Mouse (Mus musculus) CH12.LX (cell line): ENCODE results near the gene Smoc1. TPM values are rescaled to one million over a fixed set of nuclear protein-coding genes. Genes with fewer than 3 reads are reported as not detected.

ENCODE experiments used
- DNase-seq: peaks from one replicate; pipeline ENCODE4 v3.0.0-alpha.2; 2013; ENCODE audit errors: extremely low read depth
- H3K27ac ChIP-seq: 2 replicates; pipeline ENCODE4 v1.5.1; 2012; ENCODE audit warnings: low read depth, mild to moderate bottlenecking, control low read depth, moderate library complexity; ENCODE audit not compliant: insufficient read depth
- H3K27me3 ChIP-seq: replicated peaks from 2 replicates; pipeline ENCODE3; 2012; ENCODE audit warnings: inconsistent platforms
- H3K36me3 ChIP-seq, 2 experiments: replicated peaks in 1 of 2; 2 replicates each; pipeline versions ENCODE3 to v1.6.1; 2012; ENCODE audit warnings: inconsistent platforms in 1 of 2, low read length in 1 of 2, mild to moderate bottlenecking in 1 of 2, mixed read lengths in 1 of 2, moderate library complexity in 1 of 2; ENCODE audit not compliant: control insufficient read depth in 1 of 2, insufficient read depth in 1 of 2
- H3K4me1 ChIP-seq, 2 experiments: 2 replicates each; pipeline ENCODE4 v1.6.1; 2012; ENCODE audit warnings: inconsistent platforms in 1 of 2, moderate library complexity in 1 of 2; ENCODE audit not compliant: insufficient read depth in 2 of 2, control insufficient read depth in 1 of 2
- H3K4me2 ChIP-seq: 2 replicates; pipeline ENCODE4 v1.6.1; 2012; ENCODE audit warnings: low read depth, mild to moderate bottlenecking, control low read depth; ENCODE audit not compliant: poor library complexity, insufficient read depth, severe bottlenecking
- H3K4me3 ChIP-seq, 3 experiments: fragments of 150-350 bp in 1 of 3; sonication (generic) in 1 of 3; replicated peaks in 1 of 3; 2 replicates each; pipeline versions ENCODE3 to v1.5.1; 2011 to 2012; ENCODE audit warnings: low read depth in 2 of 3, low read length in 2 of 3, mild to moderate bottlenecking in 2 of 3, moderate library complexity in 2 of 3, control low read depth in 1 of 3, improper control_type of control experiment in 1 of 3, inconsistent platforms in 1 of 3, mixed read lengths in 1 of 3; ENCODE audit not compliant: poor library complexity in 1 of 3
- H3K79me2 ChIP-seq: replicated peaks from 2 replicates; pipeline ENCODE4 v1.6.1; 2012; ENCODE audit warnings: mild to moderate bottlenecking, moderate library complexity; ENCODE audit not compliant: control insufficient read depth, poor library complexity, insufficient read depth, severe bottlenecking; ENCODE audit errors: extremely low read depth
- H3K9ac ChIP-seq: 2 replicates; pipeline ENCODE4 v1.6.1; 2012; ENCODE audit warnings: low read depth, mild to moderate bottlenecking, control low read depth, moderate library complexity; ENCODE audit not compliant: insufficient read depth
- H3K9me3 ChIP-seq: replicated peaks from 2 replicates; pipeline ENCODE3; 2012; ENCODE audit warnings: low read length, inconsistent platforms, mixed read lengths
- CHD1 ChIP-seq: IDR thresholded peaks from 2 replicates; pipeline ENCODE4 v1.6.1; 2012; ENCODE audit warnings: low read depth, low read length, improper control_type of control experiment, inconsistent platforms
- CHD2 ChIP-seq: IDR thresholded peaks from 2 replicates; pipeline ENCODE4 v1.6.1; 2011; ENCODE audit warnings: low read length, improper control_type of control experiment
- CTCF ChIP-seq, 2 experiments: IDR thresholded peaks in 1 of 2; conservative IDR thresholded peaks in 1 of 2; 2 replicates each; pipeline ENCODE4 v1.5.1; 2011 to 2012; ENCODE audit warnings: low read depth in 2 of 2, low read length in 2 of 2, improper control_type of control experiment in 1 of 2, inconsistent platforms in 1 of 2, mild to moderate bottlenecking in 1 of 2, moderate library complexity in 1 of 2
- ELF1 ChIP-seq: IDR thresholded peaks from 2 replicates; pipeline ENCODE4 v1.6.1; 2014; ENCODE audit warnings: low read depth, mild to moderate bottlenecking, inconsistent platforms, low read length, improper control_type of control experiment
- EP300 ChIP-seq: IDR thresholded peaks from 2 replicates; pipeline ENCODE4 v1.6.1; 2011; ENCODE audit warnings: low read length, improper control_type of control experiment
- ETS1 ChIP-seq: conservative IDR thresholded peaks from 2 replicates; pipeline ENCODE4 v1.6.1; 2012; ENCODE audit warnings: low read depth, mild to moderate bottlenecking, inconsistent platforms, low read length, improper control_type of control experiment, moderate library complexity
- GABPA ChIP-seq: IDR thresholded peaks from 2 replicates; pipeline ENCODE4 v1.6.1; 2012; ENCODE audit warnings: low read depth, low read length, improper control_type of control experiment, inconsistent platforms; ENCODE audit not compliant: insufficient replicate concordance
- HCFC1 ChIP-seq: IDR thresholded peaks from 2 replicates; pipeline ENCODE4 v1.6.1; 2012; ENCODE audit warnings: low read depth, mild to moderate bottlenecking, inconsistent platforms, low read length, improper control_type of control experiment
- JUN ChIP-seq: IDR thresholded peaks from 2 replicates; pipeline ENCODE4 v1.6.1; 2011; ENCODE audit warnings: low read depth, mild to moderate bottlenecking, low read length, improper control_type of control experiment, moderate library complexity; ENCODE audit not compliant: insufficient read depth
- JUND ChIP-seq: conservative IDR thresholded peaks from 2 replicates; pipeline ENCODE4 v1.6.1; 2011; ENCODE audit warnings: low read depth, low read length, improper control_type of control experiment
- MAFK ChIP-seq: IDR thresholded peaks from 2 replicates; pipeline ENCODE4 v1.6.1; 2011; ENCODE audit warnings: low read length, improper control_type of control experiment; ENCODE audit not compliant: insufficient replicate concordance
- MAX ChIP-seq: IDR thresholded peaks from 2 replicates; pipeline ENCODE4 v1.6.1; 2011; ENCODE audit warnings: low read length, improper control_type of control experiment
- MAZ ChIP-seq: IDR thresholded peaks from 2 replicates; pipeline ENCODE4 v1.6.1; 2012; ENCODE audit warnings: low read depth, mild to moderate bottlenecking, inconsistent platforms, low read length, improper control_type of control experiment, moderate library complexity
- MEF2A ChIP-seq: IDR thresholded peaks from 2 replicates; pipeline ENCODE4 v1.6.1; 2014; ENCODE audit warnings: low read depth, mild to moderate bottlenecking, inconsistent platforms, low read length, improper control_type of control experiment, borderline replicate concordance
- MXI1 ChIP-seq: IDR thresholded peaks from 2 replicates; pipeline ENCODE4 v1.6.1; 2011; ENCODE audit warnings: mild to moderate bottlenecking, low read depth, low read length, improper control_type of control experiment
- MYC ChIP-seq: IDR thresholded peaks from 2 replicates; pipeline ENCODE4 v1.6.1; 2011; ENCODE audit warnings: low read depth, mild to moderate bottlenecking, improper control_type of control experiment, low read length
- SIN3A ChIP-seq: IDR thresholded peaks from 2 replicates; pipeline ENCODE4 v1.6.1; 2012; ENCODE audit warnings: low read length, improper control_type of control experiment, inconsistent platforms
- TBP ChIP-seq: conservative IDR thresholded peaks from 2 replicates; pipeline ENCODE4 v1.6.1; 2011; ENCODE audit warnings: low read depth, low read length, improper control_type of control experiment
- TCF12 ChIP-seq: IDR thresholded peaks from 2 replicates; pipeline ENCODE4 v1.6.1; 2014; ENCODE audit warnings: low read depth, mild to moderate bottlenecking, inconsistent platforms, low read length, improper control_type of control experiment
- USF1 ChIP-seq: IDR thresholded peaks from 2 replicates; pipeline ENCODE4 v1.6.1; 2014; ENCODE audit warnings: low read depth, mild to moderate bottlenecking, inconsistent platforms, low read length, improper control_type of control experiment
- USF2 ChIP-seq: conservative IDR thresholded peaks from 2 replicates; pipeline ENCODE4 v1.6.1; 2011; ENCODE audit warnings: low read depth, low read length, improper control_type of control experiment
- ZC3H11A ChIP-seq: IDR thresholded peaks from 2 replicates; pipeline ENCODE4 v1.6.1; 2012; ENCODE audit warnings: low read depth, mild to moderate bottlenecking, inconsistent platforms, low read length, improper control_type of control experiment
- ZMIZ1 ChIP-seq: IDR thresholded peaks from 2 replicates; pipeline ENCODE4 v1.6.1; 2012; ENCODE audit warnings: low read depth, mild to moderate bottlenecking, inconsistent platforms, low read length, improper control_type of control experiment
- ZNF384 ChIP-seq: IDR thresholded peaks from 2 replicates; pipeline ENCODE4 v1.6.1; 2012; ENCODE audit warnings: low read depth, low read length, improper control_type of control experiment, inconsistent platforms
- dilution Hi-C: fragments of 300-500 bp; cut with MboI; formaldehyde crosslinking; loops from 2 replicates; pipeline ENCODE4 v1.14.3; 2020; ENCODE audit warnings: low sequenced_read_pairs; ENCODE audit not compliant: extremely low pct_unique_long_range_greater_than_20kb, extremely low pct_ligation_motif_present
- in situ Hi-C: fragments of 300-500 bp; cut with MboI; formaldehyde crosslinking; loops from 3 replicates; pipeline ENCODE4 v1.14.3; 2019; ENCODE audit warnings: low sequenced_read_pairs, low pct_ligation_motif_present, low pct_unique_long_range_greater_than_20kb, mixed read lengths
- polyA plus RNA-seq: library from polyadenylated mRNA; unstranded; fragments of >175 nt; gene quantifications from 2 replicates; pipeline ENCODE4 v1.2.1, GENCODE M21; 2012; ENCODE audit warnings: low read depth; ENCODE audit not compliant: insufficient read length
- total RNA-seq, 2 experiments: library from RNA; depleted of rRNA; stranded (reverse); fragments of 300-350 nt in 1 of 2; fragments of >200 nt in 1 of 2; gene quantifications; 2 replicates each; pipeline ENCODE4 v1.2.3; 2012 to 2014

Smoc1 gene
- total and polyA plus RNA-seq, 3 experiments = 11.0 to 23.0 (median 11.6) TPM

DNA sequence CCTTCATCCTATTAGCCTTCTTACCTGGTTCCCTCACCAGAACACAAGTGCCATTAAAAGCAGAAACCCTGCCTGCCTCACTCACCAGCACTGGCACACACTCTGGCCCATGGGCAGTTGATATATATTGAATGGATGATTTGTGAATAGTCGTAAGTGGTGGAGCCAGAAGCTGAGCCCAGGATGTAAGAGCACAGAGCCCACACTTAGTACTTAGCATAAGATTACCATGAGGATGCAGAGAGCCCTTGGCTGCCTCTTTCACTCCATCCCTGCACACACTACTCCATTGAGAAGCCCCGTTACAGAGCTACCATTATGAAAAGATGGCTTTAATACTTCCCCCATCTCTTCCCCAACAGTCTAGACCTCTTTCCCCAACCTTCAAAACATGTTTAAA is 198.2 kb downstream of the Smoc1 start:
- peaks cover 78% of the 10 kb centered on the region for H3K27me3 ChIP-seq
- no peak overlapping the region for H3K4me2 ChIP-seq
- H3K79me2 ChIP-seq = no peaks in the 10 kb centered on the region
- DNase-seq = no peak
- dilution Hi-C loops = no loop called here
- H3K4me3 ChIP-seq = no peak overlapping the region
- no peaks in the 10 kb centered on the region for H3K4me1 ChIP-seq
- TF ChIP-seq JUND (no peak), MAZ (no peak), ZNF384 (no peak), TBP (no peak), CHD1 (no peak), EP300 (no peak), ELF1 (no peak), USF1 (no peak), MAFK (no peak), JUN (no peak), CHD2 (no peak), MAX (no peak), USF2 (no peak), SIN3A (no peak), GABPA (no peak), MEF2A (no peak), CTCF (conservative IDR thresholded peaks at IDR 0.05 in 1 of 2, IDR thresholded peaks at IDR 0.05 in 1 of 2; ENCODE audit: low read depth in 2 of 2, low read length in 2 of 2) (no peak), ZMIZ1 (no peak), ETS1 (no peak), TCF12 (no peak)
- TF ChIP-seq, all 38 proteins: peak for 0
- Histone ChIP-seq H3K9me3 (no peaks in the 10 kb centered on the region), H3K36me3 (no peaks in the 10 kb centered on the region), H3K27ac (no peak overlapping the region), H3K9ac (no peak overlapping the region)
- in situ Hi-C loops = no loop called here

GRCm38 (mm10) chr12:81225966-81226577 is 199.5 kb downstream of the Smoc1 start:
- Histone ChIP-seq H3K9ac (no peak overlapping the region), H3K79me2 (no peaks in the 10 kb centered on the region), H3K27me3 (peaks cover 76% of the 10 kb centered on the region), H3K36me3 (no peaks in the 10 kb centered on the region), H3K27ac (no peak overlapping the region), H3K4me3 (no peak overlapping the region), H3K4me1 (no peaks in the 10 kb centered on the region), H3K4me2 (no peak overlapping the region), H3K9me3 (no peaks in the 10 kb centered on the region)
- dilution Hi-C loops (no loop called here), in situ Hi-C loops (no loop called here)
- no peak for DNase-seq
- TF ChIP-seq MEF2A (no peak), MAZ (no peak), ZC3H11A (no peak), MYC (no peak), MXI1 (no peak), TBP (no peak), HCFC1 (no peak)
